Mouse (Mus musculus): ENCODE measurements around the gene Lrrc4c.

Gene Lrrc4c

DNA sequence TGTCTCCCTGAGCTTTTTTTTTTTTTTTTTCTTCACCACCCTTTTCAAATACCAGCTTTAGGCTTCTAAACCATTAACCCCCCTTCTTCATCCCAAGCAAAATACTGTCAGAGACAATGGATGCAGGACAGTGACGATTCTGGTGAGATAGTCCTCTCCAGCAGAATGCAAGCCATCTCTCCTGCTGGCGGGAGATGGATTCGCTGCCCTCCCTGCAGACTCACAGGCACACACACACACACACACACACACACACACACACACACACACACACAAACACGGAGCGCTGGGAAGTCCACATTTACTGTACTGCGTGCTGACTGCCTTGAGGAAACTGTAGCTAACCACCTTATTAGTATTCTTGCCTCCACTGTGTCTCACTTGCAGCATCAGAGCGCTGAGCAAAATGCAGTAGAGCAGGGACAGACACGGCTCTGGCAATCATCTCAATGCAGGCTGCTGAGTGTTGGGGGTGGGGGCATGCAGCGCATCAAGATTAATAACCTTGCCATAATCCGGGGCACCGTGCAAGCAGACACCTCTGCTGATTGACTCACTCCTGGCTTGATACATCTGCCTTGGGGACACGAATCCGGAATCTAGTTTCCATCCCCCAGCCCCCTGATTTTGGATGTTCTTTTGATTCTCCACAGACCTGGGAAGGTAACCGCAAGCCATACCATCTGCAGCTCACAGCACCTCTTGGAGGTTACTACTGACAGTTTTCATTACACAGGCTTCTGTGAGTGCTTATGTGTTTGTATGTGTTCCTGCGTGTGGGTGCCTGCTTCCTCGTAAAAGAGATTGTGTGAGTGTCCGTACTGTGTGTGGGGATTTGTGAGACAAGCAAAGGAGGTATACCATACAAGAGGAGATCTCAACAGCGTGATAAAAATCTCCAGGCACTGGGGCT lies at the start of gene Lrrc4c:
TSS of gene Lrrc4c (plus strand) at position 783 of the 913 bp plus-strand sequence.
- DNase-seq (ENCODE audit: extremely low read depth, low read depth, low spot score): no peak

DNA sequence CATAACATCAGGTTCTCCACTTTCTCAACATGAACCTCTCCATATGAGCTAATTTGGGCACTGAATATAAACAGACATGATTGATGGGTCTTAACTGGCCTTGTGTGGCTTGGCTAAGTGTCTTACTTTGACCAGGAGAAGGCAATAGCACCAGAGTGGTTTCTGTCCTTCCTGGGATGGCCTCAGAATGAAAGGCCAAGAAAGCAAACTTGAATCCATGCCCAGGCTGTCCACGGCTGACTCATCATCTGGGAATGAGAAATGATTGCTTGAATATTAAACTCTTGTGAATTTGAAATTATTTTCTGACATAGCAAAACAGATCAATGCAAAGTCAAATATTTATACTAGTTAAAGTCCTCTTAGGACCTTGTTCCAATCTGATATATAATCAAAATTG lies 42.9 kb upstream of the Lrrc4c start:
- no peak for DNase-seq (ENCODE audit: extremely low read depth, low read depth, low spot score)

DNA sequence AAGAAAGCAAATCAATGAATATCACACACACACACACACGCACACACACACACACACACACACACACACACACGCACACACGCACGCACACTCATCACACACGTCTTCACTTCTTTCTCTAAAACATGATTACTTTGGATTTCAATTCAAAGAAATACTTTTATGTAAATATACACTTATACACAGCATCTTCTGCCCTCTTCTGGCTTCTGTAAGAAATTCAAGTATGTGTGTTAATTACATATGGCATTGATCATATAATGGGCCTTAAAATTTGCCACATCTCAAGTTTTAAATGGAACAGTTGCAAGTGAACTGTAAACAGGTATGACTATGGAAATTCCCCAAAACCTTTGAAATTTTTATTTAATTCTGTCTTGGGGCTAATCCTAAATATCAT lies 35.0 kb upstream of the Lrrc4c start:
- no peak for DNase-seq (ENCODE audit: extremely low read depth, low read depth, low spot score)

DNA sequence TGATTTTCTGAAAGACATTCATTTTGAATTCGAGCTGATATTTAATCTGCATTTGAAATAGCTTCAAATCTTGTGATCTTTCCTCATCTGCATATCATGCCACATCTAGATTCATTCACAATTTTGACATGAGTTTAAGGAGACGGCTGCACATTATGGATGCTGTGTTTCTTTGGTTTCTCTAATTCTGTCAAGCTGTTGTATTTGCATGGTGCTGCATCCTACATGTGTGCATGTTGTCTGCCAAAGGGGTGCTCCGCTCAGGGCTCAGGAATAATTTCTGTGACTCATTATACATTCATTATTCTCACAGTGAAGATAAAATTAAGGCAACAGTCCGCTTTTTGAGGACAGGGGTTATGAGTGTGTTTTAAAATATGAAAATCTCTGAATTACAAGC lies 30.5 kb upstream of the Lrrc4c start:
- no peak for DNase-seq (ENCODE audit: extremely low read depth, low read depth, low spot score)

DNA sequence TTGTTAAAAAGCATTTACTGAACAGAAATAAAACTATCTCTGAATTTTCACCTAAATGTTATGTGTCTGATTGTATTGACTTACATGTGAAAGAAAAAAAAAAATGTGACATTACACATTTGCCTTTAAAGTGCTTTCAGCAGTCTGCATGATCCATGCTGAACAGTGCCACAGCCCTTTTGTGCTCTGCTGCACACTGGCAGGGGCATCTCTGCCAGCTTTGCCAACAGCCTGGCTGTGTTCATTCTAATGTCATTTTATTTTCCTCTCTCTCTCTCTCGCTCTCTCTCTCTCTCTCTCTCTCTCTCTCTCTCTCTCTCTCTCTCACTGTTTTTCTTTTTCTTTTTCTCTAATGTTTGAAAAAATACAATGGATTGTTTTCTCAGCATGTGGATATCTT lies 27.4 kb upstream of the Lrrc4c start:
- no peak for DNase-seq (ENCODE audit: extremely low read depth, low read depth, low spot score)

DNA sequence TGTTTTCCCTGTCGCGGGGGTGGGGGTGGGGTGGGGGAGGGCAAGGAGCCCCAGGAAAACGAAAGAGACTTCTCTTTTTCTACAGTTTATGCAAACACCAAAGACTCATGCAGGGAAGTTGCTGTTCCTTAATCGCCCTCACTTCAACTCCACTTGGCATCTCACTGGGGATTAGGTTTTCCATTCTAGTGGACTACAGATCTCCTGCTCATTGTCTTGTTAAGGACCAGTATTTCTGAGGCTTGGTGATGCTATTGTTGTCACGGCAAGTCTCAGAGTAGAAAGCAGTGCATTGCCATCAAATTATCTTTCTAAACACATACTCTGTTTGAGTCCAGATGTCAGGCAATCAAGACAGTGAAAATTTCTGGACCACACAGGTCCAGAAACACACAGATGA lies 2.9 kb upstream of the Lrrc4c start:
- no peak for DNase-seq (ENCODE audit: extremely low read depth, low read depth, low spot score)

DNA sequence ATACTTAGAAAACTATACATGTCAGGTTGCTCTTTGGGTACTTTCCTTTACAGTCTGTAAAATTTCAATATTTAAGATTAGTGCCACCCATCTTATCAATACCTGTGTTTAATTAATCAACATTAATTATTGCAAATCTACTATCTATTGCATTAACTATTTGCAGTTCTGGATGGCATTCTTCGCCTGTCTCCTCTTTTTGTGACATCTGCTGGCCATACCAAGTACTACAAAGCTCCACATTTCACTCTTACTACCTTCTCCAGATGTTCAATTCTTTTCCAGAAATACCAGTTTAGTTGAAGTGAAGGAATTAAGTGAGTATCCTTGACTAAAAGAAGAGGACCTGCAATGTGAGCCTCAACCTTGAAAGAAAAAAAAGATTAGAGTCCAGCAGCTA lies 1.4 kb upstream of the Lrrc4c start:
- no peak for DNase-seq (ENCODE audit: extremely low read depth, low read depth, low spot score)

DNA sequence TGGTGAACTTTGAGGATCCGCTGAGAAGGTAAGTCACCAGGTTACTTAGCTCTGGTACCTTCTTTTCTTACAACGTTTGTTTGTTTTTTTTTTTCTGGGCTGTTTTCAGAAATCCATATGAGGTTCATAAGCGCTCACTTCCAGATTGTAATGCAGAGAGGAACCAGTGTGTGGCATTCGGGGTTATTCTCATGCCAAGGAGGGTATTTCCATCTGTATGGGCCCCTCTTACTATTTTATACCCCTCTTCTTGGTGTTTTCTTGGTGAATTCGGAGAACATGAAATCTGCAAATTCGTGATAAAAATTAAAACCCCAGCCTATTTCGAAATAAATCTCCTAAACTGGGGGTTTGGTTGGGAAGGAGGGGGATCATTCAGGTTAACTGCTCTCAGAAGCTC lies 587 bp downstream of the Lrrc4c start:
- no peak for DNase-seq (ENCODE audit: extremely low read depth, low read depth, low spot score)

DNA sequence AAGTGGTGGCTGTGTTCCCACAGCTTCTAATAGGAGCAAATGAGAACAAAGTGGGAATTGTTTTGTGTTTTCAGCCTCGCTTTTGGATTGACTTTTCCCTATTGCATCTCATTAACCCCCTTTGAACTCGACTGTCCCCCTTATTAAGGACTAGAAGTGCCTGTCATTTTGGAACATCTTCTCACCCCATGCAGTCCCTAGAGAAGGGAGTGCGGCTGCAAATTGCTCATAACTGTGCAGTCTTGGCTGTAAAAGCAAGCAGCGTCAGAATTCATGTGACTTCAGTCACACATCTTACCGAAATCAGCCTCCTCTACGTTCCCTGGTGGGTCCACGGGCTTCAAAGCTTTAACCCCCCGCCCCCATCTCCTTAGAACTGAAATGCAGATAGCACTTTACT lies 1.2 kb downstream of the Lrrc4c start:
- DNase-seq (ENCODE audit: extremely low read depth, low read depth, low spot score): no peak

DNA sequence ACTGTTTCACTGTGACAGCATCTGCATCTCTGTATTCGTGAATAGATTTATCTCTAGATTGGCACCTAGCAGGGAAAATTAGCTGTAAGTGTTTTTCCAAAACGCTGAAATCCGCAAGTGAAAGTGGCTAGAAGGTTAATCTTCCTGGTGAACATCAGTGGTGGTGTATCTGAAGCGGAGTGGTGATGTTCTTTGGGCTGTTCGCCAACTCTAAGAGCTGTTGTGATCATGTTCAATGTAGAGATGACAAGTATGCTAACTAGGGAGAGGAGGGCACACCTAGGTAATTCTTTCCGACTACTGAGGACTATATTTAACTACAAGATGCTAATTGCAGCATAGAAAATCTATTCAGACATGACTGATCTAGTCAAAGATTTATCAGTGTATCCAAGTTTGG lies 1.7 kb downstream of the Lrrc4c start:
- no peak for DNase-seq (ENCODE audit: extremely low read depth, low read depth, low spot score)

DNA sequence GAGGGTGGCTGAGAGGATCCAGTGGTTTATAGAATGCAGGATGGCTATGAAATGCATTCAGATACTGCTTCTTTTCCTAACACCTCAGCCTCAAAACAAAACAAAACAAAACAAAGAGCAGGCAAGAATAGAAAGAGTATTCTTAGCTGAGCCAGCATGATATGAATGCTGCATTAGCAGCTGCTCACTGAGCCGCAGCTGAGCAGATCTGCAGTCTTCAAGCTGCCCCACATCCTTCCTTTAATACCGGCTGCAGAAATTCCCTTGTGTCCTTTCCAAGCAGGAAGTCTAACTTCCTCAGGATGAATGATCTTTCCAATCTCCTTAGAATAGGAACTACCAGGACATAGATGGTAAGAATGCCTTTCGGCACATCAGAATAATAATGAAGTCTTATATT lies 16.7 kb downstream of the Lrrc4c start:
- no peak for DNase-seq (ENCODE audit: extremely low read depth, low read depth, low spot score)

DNA sequence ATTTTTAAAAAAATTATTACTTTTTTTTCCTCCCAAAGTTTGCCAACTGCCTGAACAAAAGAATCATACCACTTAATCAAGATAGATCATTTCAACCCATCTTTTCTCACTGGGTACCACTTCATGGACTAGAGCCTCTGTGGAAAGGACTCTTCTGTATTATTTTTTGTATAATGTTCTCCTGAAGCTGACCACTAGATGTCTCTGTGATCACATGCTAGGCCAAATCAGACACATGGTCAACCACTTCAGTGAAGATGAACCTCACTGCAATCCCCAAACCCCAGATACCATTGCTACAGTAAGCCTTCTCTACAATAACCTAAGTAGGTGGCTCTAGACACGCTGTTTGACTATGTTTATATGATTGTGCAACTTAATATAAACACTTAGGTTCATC lies 19.4 kb downstream of the Lrrc4c start:
- no peak for DNase-seq (ENCODE audit: extremely low read depth, low read depth, low spot score)

DNA sequence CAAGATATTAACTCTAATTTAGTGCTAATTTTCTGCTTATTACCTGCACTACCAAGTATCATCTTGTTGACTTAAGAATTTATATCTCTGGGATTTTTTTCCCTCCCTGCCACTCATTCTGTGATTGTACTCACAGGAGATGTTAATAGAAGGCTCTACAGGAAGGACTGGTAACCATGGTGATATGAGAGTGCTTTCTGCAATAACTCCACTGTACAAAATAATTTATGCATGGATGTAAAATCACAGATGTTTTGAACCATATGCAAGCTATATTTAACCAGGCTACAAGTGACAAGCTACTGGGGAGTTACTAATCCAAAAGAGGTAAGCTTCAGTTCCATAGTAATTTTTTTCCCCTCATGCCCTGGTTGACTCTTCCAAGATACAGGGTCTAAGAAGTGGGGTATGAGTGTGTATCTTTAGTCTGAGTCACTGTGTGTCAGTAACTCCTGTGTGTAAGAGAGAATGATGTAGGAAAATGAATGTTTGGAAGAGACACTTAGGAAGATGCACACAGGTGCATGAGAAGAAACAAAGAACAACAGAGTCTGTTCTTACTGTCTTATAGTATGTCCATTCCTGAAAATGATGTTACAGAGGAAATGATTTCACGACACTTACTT lies 83.3 kb downstream of the Lrrc4c start:
- DNase-seq (ENCODE audit: extremely low read depth, low read depth, low spot score): no peak

DNA sequence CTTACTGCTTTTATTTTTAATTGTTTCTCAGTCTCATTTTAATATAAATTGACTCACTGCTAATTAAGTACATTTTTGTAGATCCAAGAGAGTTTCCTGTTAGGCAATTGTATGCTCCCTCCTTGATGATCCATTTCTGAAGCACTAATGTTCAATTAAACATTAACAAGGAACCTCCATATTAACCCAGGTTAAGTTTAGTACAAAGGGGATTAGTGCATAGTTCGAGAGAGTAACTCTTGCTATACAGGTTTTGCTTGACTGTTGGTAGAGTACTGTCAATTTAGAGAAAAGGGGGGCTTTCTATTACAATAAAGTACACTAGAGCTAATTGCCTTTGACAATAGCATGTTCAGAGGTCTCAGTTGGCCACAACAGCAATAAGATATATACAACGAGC lies 84.5 kb downstream of the Lrrc4c start:
- DNase-seq (ENCODE audit: extremely low read depth, low read depth, low spot score): no peak

DNA sequence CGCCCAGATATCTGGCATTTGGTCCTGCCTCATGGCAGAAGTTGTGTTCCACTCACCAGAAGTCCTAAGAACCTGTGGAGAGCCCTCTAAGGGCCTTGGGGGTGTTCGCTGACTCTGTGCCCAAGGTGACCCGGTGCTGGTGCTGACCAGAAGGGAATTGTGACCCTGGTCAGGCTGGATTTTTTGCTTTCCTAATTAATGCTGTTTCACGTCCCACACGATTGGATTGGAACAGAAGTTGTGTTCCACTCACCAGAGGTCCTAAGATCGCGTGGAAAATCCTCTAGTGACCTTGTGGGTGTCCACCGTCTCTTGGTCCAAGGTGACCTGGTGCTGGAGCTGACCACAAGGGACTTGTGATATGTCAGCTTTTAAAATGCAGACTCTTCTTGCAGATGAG lies 88.9 kb downstream of the Lrrc4c start:
- DNase-seq (ENCODE audit: extremely low read depth, low read depth, low spot score): no peak

DNA sequence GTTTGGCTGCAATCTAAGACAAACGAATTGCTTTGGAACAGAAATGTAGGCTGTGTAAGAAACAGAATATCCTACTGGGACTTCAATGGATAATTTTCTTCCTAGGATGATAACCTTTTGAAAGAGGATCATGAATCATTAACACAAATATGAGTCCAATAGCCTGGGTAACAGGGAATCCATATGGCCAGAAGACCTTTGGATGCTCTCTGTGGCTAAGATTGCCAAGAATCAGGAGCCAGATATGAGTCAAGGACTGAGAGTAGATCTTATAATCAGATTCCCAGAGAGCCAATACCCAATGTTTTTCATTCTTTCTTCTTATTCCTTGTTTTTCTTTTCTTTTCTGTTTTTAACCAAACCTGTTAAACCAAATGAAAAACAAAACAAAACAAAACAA lies 93.2 kb downstream of the Lrrc4c start:
- DNase-seq (ENCODE audit: extremely low read depth, low read depth, low spot score): no peak

DNA sequence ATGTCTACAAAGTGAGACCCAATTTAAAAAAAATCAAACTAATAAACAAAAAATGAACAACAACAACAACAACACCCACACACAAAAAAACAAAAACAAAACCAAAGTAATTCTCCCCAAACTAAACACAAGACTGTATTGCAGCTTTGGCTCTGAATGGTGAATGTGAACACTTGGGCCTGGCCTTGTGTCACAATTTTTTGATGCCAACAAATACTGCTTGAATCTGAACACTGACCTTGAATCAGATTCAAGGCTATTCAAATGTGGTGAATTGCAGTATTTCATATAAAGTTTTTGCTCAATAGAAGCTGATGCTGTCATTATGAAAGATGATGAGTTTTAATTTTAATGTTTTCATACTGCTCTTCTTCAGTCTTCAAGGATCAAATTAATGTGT lies 143.6 kb downstream of the Lrrc4c start:
- DNase-seq (ENCODE audit: extremely low read depth, low read depth, low spot score): no peak

DNA sequence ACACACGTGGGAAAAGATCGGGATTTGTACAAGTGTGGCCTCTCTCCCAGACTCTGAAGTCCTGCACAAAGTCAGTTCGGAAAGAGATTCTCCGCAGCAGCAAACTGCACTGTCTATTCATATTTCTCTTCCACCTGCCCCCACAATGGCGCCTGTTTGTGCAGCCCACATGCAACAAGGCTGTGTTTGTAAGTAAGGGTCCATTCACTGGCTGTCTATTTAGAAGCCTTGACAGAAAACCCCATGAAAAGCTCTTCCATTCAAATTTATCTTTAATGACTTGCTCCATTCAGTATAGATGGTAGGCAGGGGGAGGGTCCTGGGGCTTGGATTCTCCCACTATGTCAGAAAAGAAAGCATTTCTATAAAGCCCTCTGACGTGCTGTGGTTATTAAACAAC lies 157.7 kb downstream of the Lrrc4c start:
- no peak for DNase-seq (ENCODE audit: extremely low read depth, low read depth, low spot score)

DNA sequence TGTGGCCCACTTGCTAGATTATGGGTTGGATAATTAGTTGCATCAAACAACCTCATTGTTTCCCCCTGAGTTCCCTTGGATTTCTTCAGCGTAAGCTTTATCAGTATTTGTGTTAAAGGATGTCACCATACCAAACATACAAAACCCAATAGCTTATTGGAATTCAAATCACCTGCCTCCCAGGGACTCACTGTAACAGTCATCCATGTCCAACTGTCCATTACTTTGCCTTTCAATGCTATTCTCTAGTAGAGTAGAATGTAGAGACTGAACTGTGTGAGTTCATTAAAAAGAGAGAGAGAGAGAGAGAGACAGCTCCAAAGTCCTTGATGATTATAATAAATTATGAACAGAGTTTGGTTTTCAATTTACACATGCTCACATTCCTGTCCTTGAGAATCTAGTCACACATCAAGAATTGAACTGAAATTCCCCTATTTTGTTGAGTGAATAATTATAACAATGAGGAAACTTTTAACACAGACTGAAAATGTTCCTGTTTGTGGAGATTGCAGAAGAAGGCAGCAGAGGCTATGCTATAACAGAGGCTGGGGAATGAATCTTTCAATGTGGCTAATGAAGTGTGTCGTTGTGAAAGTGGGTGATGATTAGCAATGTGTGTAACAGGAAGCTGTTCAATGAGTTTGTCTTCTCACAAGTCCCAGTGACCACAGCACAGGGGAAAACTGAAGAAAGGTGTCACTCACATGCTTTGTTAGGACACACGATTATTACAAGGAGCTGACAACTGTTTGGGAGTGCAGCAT lies 181.3 kb downstream of the Lrrc4c start:
- DNase-seq (ENCODE audit: extremely low read depth, low read depth, low spot score): no peak

DNA sequence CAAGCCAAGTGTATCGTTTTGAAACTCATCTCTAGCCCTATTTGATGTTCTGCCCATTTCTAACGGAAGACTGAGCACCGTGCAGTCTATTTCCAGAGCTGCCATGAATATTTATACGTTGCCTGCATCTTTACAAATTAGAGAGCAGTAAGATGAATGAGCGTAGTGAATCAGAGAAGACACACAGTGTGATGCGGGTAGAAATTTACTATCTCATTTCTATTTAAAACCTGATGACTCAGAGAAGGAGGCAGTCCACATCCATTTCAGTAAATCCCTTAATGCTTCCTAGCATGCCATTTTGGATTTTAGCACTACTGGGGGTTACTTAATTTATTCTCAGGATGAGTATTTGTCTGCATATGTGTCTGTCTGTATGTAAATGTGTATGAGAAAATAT lies 186.2 kb downstream of the Lrrc4c start:
- DNase-seq (ENCODE audit: extremely low read depth, low read depth, low spot score): no peak

DNA sequence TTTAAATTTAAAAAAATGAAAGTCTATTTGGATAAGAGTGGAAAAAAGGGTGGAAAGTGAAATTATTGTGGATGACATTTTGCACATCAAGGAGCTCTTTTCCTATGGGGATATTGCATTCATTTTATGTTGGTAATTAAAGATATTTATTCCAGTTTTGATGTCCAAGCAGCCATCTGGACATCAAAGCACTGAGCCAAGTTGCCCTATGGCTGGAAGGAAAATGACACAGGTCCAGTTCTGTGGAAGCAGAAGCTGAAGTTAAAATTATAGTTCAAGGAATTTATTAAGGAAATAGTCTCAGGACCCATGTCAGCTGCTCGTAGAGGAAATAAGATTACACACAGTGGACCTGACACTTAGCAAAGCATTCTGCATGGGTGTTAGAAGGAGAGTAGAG lies 187.7 kb downstream of the Lrrc4c start:
- DNase-seq (ENCODE audit: extremely low read depth, low read depth, low spot score): no peak

DNA sequence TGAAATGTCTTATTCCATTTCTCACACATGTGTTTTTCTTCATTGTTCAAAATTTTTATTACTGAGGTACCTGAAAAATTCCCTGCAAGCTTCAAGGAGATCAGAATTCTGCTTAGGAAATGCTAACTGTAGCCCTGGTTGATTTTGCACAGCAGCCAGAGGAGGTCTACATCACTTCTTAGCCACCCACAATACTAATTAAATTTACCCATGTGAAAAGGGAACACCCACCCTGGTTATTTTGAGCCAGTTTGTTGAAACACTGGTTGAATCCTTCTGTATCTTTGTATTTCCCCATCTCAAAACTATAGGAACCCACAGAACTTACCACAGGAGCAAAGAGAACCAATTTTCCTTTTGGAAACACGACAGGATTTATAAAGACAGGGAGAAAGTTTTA lies 191.0 kb downstream of the Lrrc4c start:
- no peak for DNase-seq (ENCODE audit: extremely low read depth, low read depth, low spot score)
